Mouse (Mus musculus) liver, embryonic 15.5 days (tissue): Measurements from ENCODE around the gene Mtor. TPM values are rescaled to one million over a fixed set of nuclear protein-coding genes. Genes with fewer than 3 reads are reported as not detected.

Experiments used
- ATAC-seq: fragments of 200-750 bp; cut with Nextera tagmentation; 2 replicates; pipeline ENCODE4 v1.8.0; 2017; ENCODE audit warnings: moderate number of reproducible peaks, mild to moderate bottlenecking, moderate library complexity; ENCODE audit not compliant: insufficient read depth
- H3K27ac ChIP-seq: fragments of 300-500 bp; sonication (generic); replicated peaks from 2 replicates; pipeline ENCODE4 v1.5.1; 2015; ENCODE audit warnings: mild to moderate bottlenecking, inconsistent platforms
- H3K27me3 ChIP-seq: fragments of 300-500 bp; sonication (generic); 2 replicates; pipeline ENCODE4 v1.6.1; 2015; ENCODE audit warnings: mild to moderate bottlenecking, inconsistent platforms
- H3K36me3 ChIP-seq: fragments of 300-500 bp; sonication (generic); replicated peaks from 2 replicates; pipeline ENCODE4 v1.6.1; 2015; ENCODE audit warnings: moderate library complexity, mild to moderate bottlenecking, inconsistent platforms
- H3K4me1 ChIP-seq: fragments of 300-500 bp; sonication (generic); replicated peaks from 2 replicates; pipeline ENCODE4 v1.6.1; 2015; ENCODE audit warnings: inconsistent platforms
- H3K4me2 ChIP-seq: fragments of 300-500 bp; sonication (generic); 2 replicates; pipeline ENCODE4 v1.6.1; 2015; ENCODE audit warnings: moderate library complexity, mild to moderate bottlenecking, inconsistent platforms
- H3K4me3 ChIP-seq: fragments of 300-500 bp; sonication (generic); replicated peaks from 2 replicates; pipeline ENCODE4 v1.5.1; 2015; ENCODE audit warnings: mild to moderate bottlenecking, inconsistent platforms
- H3K9ac ChIP-seq: fragments of 300-500 bp; sonication (generic); 2 replicates; pipeline ENCODE4 v1.6.1; 2015; ENCODE audit warnings: moderate library complexity, mild to moderate bottlenecking, inconsistent platforms
- H3K9me3 ChIP-seq: fragments of 300-500 bp; sonication (generic); replicated peaks from 2 replicates; pipeline ENCODE4 v1.6.1; 2016; ENCODE audit warnings: inconsistent platforms
- whole genome bisulfite sequencing: fragments of 180-500 bp; shearing (Covaris S2); methylation state at CpG from one replicate; pipeline ENCODE4 v1.1.7; 2015; ENCODE audit warnings: mixed read lengths; ENCODE audit not compliant: insufficient replicate concordance; 5-methylcytosine and 5-hydroxymethylcytosine counted together
- polyA plus RNA-seq: library from polyadenylated mRNA; unstranded; fragments of >200 nt; fragmentation: Nextera tagmentation; extraction: Ambion mirVana; gene quantifications from 2 replicates; pipeline ENCODE4 v1.2.1, GENCODE M21; 2015

Mtor gene
- polyA plus RNA-seq, 1 experiment from 2014 or later, result 10.3 TPM

DNA sequence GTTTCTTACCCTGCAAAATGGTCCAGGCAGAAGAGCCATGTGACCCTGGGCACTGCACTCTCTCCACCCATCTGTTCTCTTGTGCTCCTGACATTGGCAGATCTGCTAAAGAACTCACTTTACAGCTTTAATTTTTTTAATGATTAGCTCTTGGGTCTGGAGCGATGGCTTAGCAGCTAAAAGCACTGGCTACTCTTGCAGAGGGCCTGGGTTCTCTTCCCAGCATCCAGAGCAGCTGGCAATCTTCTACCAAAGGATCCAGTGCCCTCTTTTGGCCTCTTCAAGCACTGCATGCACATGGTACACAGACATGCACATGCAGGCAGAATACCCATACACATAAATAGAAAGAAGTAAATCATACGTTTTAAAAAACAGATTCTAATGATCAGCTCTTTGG, 66.9 kb downstream of the Mtor start:
- no peaks in the 10 kb centered on the region for H3K27me3 ChIP-seq
- WGBS, result 71% methylated on average over 2 of the region's 2 CpGs
- no peak overlapping the region for H3K4me3 ChIP-seq
- H3K4me1 ChIP-seq, result no peaks in the 10 kb centered on the region
- H3K36me3 ChIP-seq, result peaks cover 65% of the 10 kb centered on the region
- H3K27ac ChIP-seq, result no peak overlapping the region
- no peak overlapping the region for H3K9ac ChIP-seq
- ATAC-seq, result no peak
- no peaks in the 10 kb centered on the region for H3K9me3 ChIP-seq
- H3K4me2 ChIP-seq, result no peak overlapping the region

GRCm38 (mm10) chr4:148517809-148518208, 69.4 kb downstream of the Mtor start:
- peaks cover 65% of the 10 kb centered on the region for H3K36me3 ChIP-seq
- H3K9me3 ChIP-seq, result no peaks in the 10 kb centered on the region
- no peak for ATAC-seq
- H3K4me3 ChIP-seq, result no peak overlapping the region
- H3K9ac ChIP-seq, result no peak overlapping the region
- H3K27me3 ChIP-seq, result no peaks in the 10 kb centered on the region
- H3K27ac ChIP-seq, result no peak overlapping the region
- WGBS, result 72% methylated on average over 4 of the region's 4 CpGs
- no peaks in the 10 kb centered on the region for H3K4me1 ChIP-seq
- H3K4me2 ChIP-seq, result no peak overlapping the region

- ATAC-seq, result no peak
- Histone ChIP-seq H3K27ac (no peak overlapping the region), H3K4me3 (no peak overlapping the region), H3K9me3 (no peaks in the 10 kb centered on the region), H3K4me1 (no peaks in the 10 kb centered on the region), H3K4me2 (no peak overlapping the region), H3K36me3 (peaks cover 67% of the 10 kb centered on the region), H3K27me3 (no peaks in the 10 kb centered on the region), H3K9ac (no peak overlapping the region)
- 73% methylated on average over 5 of the region's 5 CpGs for WGBS
These were observed 69.9 kb downstream of the Mtor start for GRCm38 (mm10) chr4:148518235-148518795.

- H3K27ac ChIP-seq, result no peak overlapping the region
- WGBS, result 69% methylated on average over 7 of the region's 7 CpGs
- H3K4me2 ChIP-seq, result no peak overlapping the region
- H3K9me3 ChIP-seq, result no peaks in the 10 kb centered on the region
- peaks cover 68% of the 10 kb centered on the region for H3K36me3 ChIP-seq
- H3K9ac ChIP-seq, result no peak overlapping the region
- no peaks in the 10 kb centered on the region for H3K4me1 ChIP-seq
- H3K27me3 ChIP-seq, result no peaks in the 10 kb centered on the region
- ATAC-seq, result no peak
- no peak overlapping the region for H3K4me3 ChIP-seq
These were observed 75.1 kb downstream of the Mtor start for GRCm38 (mm10) chr4:148523538-148523937.

- no peak overlapping the region for H3K4me2 ChIP-seq
- peaks cover 77% of the 10 kb centered on the region for H3K36me3 ChIP-seq
- H3K4me3 ChIP-seq, result no peak overlapping the region
- no peaks in the 10 kb centered on the region for H3K27me3 ChIP-seq
- no peak overlapping the region for H3K9ac ChIP-seq
- WGBS, result 77% methylated on average over 10 of the region's 10 CpGs
- ATAC-seq, result no peak
- H3K4me1 ChIP-seq, result no peaks in the 10 kb centered on the region
- H3K27ac ChIP-seq, result no peak overlapping the region
- H3K9me3 ChIP-seq, result no peaks in the 10 kb centered on the region
These were observed 78.9 kb downstream of the Mtor start for GRCm38 (mm10) chr4:148527158-148527910.

DNA sequence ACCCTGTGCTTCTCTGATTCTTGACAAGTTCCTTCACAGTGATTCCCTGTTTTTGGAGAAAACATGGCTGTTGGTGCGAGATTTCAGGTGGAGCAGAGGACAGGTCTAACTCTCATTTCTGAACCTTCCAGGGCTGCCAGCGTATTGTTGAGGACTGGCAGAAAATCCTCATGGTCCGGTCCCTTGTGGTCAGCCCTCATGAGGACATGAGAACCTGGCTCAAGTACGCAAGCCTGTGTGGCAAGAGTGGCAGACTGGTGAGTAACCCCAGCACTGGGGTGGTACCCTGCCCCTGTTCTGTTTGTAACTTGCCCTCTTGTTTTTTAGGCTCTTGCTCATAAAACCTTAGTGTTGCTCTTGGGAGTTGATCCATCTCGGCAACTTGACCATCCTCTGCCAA, 81.9 kb downstream of the Mtor start:
- no peak overlapping the region for H3K9ac ChIP-seq
- WGBS, result 85% methylated on average over 5 of the region's 5 CpGs
- H3K4me1 ChIP-seq, result no peaks in the 10 kb centered on the region
- no peak for ATAC-seq
- H3K4me3 ChIP-seq, result no peak overlapping the region
- H3K27ac ChIP-seq, result no peak overlapping the region
- H3K9me3 ChIP-seq, result no peaks in the 10 kb centered on the region
- H3K4me2 ChIP-seq, result no peak overlapping the region
- H3K27me3 ChIP-seq, result no peaks in the 10 kb centered on the region
- peaks cover 88% of the 10 kb centered on the region for H3K36me3 ChIP-seq

DNA sequence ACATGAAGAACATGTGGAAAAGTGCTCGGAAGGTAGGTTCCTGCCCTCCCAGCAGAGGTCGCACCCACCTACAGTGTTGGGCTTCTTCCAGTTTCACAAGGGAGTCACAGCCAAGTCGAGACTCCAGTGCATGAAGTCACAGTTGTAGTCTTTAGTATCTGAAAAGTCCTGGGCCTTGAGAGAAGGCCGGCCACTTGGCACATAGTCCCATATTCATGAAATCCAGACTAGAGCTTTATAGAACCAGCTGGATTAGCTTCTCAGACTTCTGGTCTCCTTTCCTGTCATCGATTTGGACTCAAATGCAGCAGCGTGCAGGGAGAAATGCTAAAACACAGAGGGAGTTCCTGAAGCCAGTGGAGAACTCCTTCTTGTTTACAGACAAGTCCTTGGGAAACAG, 82.4 kb downstream of the Mtor start:
- H3K4me1 ChIP-seq, result no peaks in the 10 kb centered on the region
- 75% methylated on average over 6 of the region's 6 CpGs for WGBS
- H3K4me3 ChIP-seq, result no peak overlapping the region
- H3K27ac ChIP-seq, result no peak overlapping the region
- no peaks in the 10 kb centered on the region for H3K27me3 ChIP-seq
- H3K9me3 ChIP-seq, result no peaks in the 10 kb centered on the region
- peaks cover 86% of the 10 kb centered on the region for H3K36me3 ChIP-seq
- no peak overlapping the region for H3K9ac ChIP-seq
- ATAC-seq, result no peak
- H3K4me2 ChIP-seq, result no peak overlapping the region

DNA sequence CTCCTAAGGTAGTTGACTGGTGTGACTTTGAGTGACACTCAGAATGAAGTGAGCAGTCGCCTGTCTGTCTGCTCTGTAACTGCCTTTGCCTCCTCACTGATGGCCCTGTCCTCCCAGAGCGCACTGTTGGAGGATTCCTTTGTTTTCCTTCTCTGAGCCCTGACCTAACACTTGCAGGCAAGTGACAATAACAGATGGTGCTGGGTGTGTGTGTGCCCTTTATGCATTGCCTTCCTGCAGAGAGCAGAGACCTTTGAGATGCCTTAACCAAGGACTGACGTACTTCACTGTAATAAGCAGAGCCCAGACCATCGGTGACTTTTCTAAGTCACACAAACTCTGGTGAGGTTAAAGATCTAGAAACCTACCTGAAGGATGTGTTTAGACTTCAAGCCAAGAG, 82.9 kb downstream of the Mtor start:
- H3K4me2 ChIP-seq, result no peak overlapping the region
- no peaks in the 10 kb centered on the region for H3K4me1 ChIP-seq
- H3K4me3 ChIP-seq, result no peak overlapping the region
- H3K36me3 ChIP-seq, result peaks cover 86% of the 10 kb centered on the region
- no peak overlapping the region for H3K9ac ChIP-seq
- ATAC-seq, result no peak
- no peaks in the 10 kb centered on the region for H3K27me3 ChIP-seq
- no peak overlapping the region for H3K27ac ChIP-seq
- WGBS, result 64% methylated on average over 4 of the region's 4 CpGs
- no peaks in the 10 kb centered on the region for H3K9me3 ChIP-seq

- Histone ChIP-seq H3K27me3 (no peaks in the 10 kb centered on the region), H3K9ac (no peak overlapping the region), H3K4me2 (no peak overlapping the region), H3K36me3 (peaks cover 86% of the 10 kb centered on the region), H3K9me3 (no peaks in the 10 kb centered on the region), H3K27ac (no peak overlapping the region), H3K4me1 (no peaks in the 10 kb centered on the region), H3K4me3 (no peak overlapping the region)
- 75% methylated on average over 3 of the region's 3 CpGs for WGBS
- ATAC-seq, result no peak
These were observed 84.1 kb downstream of the Mtor start for GRCm38 (mm10) chr4:148532516-148532915.

DNA sequence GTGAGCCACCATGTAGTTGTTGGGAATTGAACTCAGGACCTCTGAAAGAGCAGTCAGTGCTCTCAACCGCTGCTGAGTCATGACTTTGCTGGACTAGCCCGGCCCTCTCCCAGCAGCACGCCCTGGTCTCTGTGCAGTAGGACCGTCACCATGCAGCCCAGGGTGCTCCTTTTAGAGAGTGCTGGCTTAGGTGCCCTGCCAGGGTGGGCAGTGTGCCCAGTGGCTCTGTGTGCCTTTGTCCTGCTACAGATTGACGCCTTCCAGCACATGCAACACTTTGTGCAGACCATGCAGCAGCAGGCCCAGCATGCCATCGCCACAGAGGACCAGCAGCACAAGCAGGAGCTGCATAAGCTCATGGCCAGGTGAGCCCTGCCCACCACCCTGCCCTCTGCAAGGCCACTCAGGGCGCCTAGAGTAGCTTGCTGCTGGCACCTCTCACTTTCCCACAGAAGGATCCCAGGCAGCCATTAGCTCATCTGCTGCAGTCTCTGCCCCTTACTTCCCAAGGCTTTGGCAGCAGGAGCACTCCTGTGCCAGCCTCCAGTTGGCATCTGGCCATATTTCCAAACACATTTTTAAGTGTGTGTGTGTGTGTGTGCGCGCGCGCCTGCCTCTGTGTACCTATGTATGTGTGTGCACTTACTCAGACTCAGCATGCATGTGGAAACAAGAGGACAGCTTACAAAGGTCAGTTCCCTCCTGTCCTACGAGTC, 85.4 kb downstream of the Mtor start:
- peaks cover 91% of the 10 kb centered on the region for H3K36me3 ChIP-seq
- no peak overlapping the region for H3K4me2 ChIP-seq
- no peaks in the 10 kb centered on the region for H3K9me3 ChIP-seq
- no peaks in the 10 kb centered on the region for H3K27me3 ChIP-seq
- no peak for ATAC-seq
- no peaks in the 10 kb centered on the region for H3K4me1 ChIP-seq
- WGBS, result 75% methylated on average over 12 of the region's 12 CpGs
- H3K9ac ChIP-seq, result no peak overlapping the region
- no peak overlapping the region for H3K4me3 ChIP-seq
- H3K27ac ChIP-seq, result no peak overlapping the region

DNA sequence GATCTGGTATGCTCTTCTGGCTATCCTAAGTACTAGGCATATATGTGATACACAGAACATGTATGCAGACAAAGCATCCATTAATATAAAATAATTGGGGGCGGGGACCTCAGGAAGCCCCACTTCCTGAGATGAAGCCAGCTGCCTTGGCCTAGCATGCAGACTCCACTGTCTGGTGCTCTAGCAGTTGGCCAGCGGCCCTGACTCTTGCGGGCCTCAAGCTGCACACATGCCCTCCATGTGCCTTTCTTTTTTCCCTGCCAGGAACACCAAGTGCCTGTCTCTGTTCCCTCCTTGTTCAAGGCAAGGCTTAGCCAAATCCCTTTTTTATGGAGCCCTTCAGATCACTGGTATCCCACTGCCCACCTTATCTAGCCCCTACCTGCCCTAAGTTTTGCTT, 87.5 kb downstream of the Mtor start:
- Histone ChIP-seq H3K4me3 (no peak overlapping the region), H3K9ac (no peak overlapping the region), H3K4me1 (no peaks in the 10 kb centered on the region), H3K27me3 (no peaks in the 10 kb centered on the region), H3K9me3 (no peaks in the 10 kb centered on the region), H3K27ac (no peak overlapping the region), H3K4me2 (no peak overlapping the region), H3K36me3 (peaks cover 97% of the 10 kb centered on the region)
- 75% methylated on average over 3 of the region's 3 CpGs for WGBS
- no peak for ATAC-seq
